Mouse (Mus musculus) cerebellum, postnatal 10 days (tissue): ENCODE results near the gene Gpr137b.
"Not testable (repeated sequence)": the region's sequence is repeated elsewhere in the genome, so short reads cannot be mapped to it uniquely, and the experiment has no call there.

Experiments used
- DNase-seq, 2 experiments: peaks; one replicate each; pipeline ENCODE4 v3.0.0; 2021; ENCODE audit warnings: mixed read lengths in 2 of 2

The Gpr137b gene

DNA sequence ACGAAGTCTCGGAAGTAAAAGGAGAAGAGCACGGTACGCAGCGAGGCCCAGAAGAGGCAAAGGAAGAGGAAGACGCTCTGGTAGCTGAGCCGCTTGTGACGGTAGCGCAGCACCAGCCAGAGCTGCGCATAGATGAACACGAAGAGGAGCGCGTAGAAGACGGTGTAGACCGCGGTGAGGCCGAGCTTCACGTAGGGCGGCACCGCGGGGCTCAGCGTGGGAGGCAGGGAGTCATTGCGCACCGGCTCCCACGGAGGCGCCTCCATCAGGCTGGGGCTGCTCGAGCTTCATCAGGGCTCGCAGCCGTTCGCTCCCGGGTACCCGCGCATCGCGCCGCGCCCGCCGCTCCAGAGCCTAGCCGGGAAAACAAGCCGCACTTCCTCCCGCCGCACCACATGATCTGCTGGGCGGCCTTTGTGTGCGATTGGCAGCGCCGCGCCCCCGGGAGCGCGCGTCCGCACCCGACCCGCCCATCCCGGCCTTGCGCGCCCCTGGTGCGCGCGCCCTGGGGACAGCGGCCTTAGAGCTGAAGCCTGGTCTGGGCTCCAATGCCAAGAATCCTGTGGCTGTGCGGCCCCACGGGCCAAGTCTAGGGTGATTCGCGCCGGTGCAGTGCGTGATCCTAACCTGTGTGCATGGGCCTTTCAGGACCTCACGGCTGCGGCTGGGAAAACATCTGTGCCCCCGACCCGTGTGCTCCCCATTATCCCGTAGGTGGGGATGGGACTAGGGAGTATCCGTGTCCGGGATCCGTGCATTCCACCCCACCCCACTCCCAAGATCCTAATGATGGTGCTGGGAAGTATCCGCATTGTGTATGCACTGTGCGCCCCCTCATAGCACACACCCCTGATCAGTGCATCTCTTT, at the start of gene Gpr137b:
Gene Gpr137b, minus strand, starts transcription at position 787 of the 868 bp plus-strand sequence.
- peak; percentile 42 to 56 for DNase-seq

DNA sequence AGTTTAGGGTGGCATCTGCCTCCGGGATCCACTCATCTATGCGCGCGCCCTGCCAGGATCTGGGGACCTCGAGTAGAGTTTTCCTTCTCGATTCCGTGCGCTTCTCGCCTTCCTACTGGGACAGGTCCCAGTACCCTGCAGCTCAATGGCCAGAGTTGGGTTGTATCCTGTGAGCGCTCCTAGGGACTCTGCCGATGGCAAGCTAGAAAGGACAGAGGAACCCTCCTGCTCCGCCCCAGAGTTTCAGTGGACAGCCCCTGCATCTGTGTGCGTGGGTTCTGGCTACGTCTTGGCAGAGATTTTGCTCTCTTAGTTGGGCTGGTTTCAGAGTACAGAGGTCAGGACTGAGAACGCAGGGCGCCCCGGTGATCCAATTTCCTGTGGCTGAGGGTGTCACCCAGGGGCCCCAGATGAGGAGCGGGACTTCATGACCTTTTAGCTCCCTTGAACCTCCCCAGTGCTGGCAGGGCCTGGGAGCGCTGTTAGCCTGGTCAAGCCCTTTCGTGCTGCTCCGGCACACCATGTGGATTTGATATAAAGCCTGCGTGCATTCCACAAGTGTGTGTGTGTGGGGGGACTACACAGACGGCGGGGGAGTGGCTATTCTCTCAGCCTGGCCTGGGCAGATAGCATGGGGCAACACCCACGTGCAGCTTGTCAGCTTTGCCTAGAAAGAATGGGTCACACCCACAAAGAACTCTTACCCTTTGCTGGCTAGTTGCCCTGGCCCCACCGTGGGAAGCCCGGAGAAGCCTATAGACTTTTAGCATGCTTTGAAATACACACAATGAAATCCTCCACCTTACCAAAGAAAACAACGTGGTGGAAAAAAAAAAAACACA, 44.5 kb upstream of the Gpr137b start:
- not testable (repeated sequence) for DNase-seq

DNA sequence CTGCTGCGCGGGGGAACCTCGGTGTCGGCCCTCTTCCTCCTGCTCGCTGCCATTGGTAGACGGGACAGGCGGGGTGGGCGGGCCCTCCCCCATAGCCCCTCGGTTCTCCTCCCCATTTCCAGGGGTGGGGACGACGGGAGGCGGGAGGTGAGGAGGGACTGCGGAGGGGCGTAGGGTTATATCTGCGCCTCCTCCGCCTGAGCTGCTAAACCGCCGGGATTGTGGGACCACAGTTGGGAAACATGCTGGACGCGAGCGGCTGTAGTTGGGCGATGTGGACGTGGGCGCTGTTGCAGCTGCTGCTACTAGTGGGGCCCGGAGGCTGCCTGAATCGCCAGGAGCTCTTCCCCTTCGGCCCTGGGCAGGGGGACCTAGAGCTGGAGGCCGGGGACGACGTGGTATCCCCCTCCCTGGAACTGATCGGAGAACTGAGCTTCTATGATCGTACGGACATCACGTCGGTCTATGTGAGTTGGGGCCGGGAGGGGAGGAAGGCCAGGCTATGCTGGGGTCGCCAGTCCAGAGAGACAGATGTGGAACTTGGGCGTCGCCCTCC, 43.7 kb upstream of the Gpr137b start, which contains the start of gene Nid1:
Gene Nid1, plus strand, starts transcription at position 92 of the 556 bp plus-strand sequence.
- not testable (repeated sequence) for DNase-seq

DNA sequence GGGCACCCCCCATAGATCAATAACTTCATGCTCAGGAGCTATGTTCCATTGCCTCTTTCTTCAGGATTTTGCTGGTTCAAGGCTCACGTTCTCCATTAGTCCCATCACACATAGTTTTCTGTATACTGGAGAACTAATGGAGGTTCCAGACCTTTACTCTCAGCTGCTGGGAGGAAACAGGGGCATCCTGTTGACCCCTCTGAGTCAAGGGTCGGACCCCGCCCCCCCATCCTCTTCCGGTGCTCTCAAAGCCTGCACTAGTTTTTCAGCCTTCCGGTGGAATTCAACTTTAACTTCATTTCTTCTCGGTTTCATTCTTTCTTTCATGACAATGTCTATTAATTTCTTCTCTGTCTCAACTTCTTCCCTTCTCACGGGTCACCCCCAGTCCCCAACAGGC, 42.3 kb upstream of the Gpr137b start:
- DNase-seq = not testable (repeated sequence)

DNA sequence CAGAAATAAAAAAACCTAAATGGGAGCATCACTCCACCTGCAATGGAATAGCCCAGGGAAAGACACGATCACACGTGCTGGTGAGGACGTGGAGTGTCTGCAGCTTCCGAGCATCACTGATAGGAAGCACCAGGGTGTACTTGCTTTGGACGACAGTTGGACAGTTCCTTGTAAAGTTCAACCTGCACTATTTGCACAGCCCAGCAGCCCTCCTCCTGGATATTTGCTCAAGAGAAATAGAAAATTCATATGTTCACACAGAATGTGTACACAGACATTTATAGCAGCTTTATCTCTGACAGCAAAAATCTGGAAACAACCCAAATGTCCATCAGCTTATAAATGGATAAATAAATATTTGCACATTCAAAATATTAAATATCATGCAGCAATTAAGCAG, 29.5 kb upstream of the Gpr137b start:
- DNase-seq = not testable (repeated sequence)

DNA sequence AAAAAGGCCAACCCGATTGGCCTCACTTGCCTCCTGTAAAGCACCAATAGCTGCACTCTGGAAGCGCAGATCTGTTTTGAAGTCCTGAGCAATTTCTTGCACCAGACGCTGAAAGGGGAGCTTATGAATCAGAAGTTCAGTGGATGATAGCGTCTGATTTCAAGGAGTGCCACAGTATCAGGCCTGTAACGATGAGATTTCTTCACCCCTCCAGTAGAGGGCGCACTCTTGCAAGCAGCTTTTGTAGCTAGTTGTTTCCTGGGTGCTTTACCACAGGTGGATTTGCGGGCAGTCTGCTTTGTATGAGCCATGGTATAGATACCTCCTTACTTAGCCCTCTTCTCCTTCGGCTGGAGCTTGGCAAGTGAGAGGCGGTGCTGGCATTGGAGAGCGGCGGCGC, 25.0 kb upstream of the Gpr137b start:
- DNase-seq = not testable (repeated sequence)

DNA sequence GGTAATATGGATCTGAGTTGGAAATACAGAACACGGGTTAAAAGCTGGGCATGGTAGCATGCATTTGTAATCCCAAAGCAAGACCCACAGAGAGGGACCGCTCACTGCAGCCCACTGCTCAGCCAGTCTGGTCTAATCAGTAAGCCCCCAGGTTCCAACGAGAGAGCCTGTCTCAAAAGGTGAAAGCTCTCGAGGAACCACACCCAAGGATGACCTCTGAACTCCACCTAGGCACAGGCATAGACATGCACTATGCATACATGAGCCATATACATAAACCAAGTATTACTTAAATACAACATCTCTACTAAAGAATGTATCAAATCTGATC, 22.2 kb upstream of the Gpr137b start:
- DNase-seq = not testable (repeated sequence)

DNA sequence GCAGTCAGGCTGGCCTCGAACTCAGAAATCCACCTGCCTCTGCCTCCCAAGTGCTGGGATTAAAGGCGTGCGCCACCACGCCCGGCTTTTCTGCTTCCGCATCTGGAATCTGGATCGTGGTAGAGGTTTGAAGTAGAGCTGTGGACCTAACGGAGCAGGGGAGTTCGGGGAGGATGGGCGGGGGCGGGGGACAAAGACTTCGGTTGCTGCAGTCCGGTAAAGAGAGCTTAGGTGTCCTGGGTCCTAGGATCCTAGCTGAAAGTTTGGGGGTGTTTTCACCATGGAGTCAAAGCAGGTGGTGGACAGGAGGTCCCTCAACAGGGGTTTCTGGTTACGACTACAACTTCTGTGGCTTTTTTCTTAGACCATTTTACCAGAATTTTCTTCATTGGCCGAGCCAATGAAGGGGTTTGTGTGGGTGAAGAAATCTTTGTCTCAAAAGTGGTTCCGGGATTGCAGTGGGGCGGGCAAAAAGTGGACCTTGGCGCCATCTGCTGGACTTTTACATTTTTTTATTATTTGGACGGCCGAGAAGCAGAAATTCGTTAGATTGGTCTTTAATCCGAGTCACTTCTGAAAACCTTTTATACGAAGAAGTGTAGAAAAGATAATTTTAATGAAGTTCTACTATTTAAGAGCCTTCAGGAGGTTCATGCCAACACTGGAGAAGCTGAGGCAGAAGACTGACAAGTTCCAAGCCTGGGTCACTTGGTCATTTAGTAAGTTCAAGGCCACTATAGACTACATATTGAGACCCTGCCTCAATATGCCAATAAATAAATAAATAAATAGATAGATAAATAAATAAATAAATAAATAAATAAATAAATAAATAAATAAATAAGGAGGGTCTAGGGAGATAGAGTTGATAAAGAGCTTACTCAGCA, 21.5 kb upstream of the Gpr137b start:
- peak; percentile 63 to 78 for DNase-seq

DNA sequence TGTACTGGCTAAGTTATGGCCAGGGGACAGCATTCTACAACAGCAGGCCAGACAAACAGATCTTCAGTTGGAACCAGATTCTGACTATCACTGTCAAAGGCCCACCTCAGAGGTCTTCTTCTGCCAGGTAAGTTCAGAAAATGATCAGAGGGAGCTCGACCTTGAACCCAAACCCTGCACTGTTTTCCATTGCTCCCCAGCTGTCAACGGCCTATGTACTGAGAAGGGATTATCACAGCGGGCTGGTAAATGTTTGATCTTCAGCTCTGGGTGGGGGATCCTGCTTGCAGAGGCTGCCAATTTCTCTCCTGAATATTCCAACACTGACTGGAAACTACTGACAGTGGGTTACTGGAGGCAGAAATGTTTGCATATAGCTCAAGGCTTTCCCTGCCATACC, 20.4 kb upstream of the Gpr137b start:
- no peak for DNase-seq

DNA sequence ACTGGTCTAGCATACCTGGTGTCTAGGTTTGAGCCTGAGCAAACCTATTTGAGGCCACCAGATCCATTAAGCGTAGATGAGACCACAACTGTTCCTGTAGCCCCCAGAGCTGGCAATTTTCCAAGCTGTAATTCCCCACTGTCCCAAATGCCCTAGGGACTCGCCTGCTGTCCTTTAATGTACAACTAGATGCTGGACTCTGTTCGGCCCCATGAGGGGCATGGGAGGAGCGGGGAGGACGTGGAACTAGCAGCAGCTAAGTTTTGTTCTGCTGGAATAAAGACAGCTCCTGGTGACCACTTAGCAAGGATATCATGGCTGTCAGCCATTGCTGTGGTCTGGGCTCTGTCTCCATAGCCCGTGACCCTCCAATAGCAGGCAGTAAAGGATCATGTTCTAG, 11.7 kb upstream of the Gpr137b start:
- DNase-seq = not testable (repeated sequence)

DNA sequence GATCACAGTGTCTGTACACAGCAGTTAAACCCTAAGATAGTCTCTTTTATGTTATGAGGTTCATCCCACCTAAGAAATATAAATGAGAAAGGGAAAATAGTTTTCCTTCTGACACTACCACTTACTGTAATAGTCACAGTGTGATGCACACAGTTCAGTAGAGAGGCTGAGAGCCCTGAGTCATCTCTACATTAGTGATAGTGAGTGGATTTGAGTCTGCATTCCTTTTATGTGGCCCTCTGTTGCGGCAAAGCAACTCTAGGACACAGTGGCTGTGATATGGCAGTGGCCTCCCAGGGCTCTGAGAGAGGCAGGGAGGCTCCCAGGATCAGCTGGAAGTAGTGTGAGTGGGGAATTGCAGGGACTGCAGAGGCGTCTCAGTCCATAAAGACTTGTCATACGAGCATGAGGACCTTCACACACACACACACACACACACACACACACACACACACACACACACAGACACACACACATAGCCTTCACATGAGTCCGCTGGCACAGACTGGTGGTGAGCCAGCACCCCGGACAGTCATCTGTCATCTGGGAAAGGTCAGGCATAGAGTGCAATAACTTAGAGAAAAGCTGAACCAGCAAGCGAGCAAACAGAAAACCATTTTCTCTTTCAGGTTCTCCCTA, 10.8 kb upstream of the Gpr137b start:
- not testable (repeated sequence) for DNase-seq

DNA sequence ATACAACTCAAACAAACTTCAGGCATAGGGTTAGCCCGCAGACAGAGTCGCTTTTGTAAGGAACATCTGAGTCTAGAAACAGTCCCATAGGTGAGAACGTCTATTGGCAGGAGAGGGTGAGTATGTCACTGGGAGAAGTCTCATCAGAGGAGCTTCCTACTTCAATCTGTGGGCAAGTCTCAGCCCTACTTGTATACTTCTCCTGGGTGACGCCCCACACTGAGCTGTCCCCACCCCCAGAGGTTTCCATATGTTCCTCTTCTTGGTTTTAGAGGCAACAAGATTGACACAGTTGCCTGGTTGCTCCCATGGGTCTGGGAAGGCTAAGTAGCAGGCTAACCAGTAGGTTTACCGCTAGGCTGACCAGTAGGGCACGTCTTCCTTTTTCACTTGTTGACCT, 10.0 kb upstream of the Gpr137b start:
- not testable (repeated sequence) for DNase-seq

DNA sequence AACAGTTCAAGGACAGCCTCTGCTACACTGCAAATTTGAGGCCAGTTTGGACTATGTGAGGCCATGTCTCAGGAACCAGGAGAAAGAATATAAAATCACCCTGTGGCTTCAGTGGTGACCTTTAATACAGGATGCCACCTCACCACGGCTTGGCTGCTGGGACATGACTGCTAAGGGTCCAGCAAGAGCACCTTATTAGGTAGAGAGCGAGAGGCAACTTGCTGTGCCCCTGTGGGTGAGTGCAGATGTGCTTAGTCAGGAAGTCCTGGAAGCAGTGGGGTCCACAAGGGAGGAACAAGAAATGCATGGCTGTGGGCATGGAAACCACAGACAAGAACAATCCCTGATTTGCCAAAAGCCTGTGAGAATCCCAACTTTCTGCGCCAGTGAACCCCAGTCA, 9.6 kb upstream of the Gpr137b start:
- DNase-seq = not testable (repeated sequence)

DNA sequence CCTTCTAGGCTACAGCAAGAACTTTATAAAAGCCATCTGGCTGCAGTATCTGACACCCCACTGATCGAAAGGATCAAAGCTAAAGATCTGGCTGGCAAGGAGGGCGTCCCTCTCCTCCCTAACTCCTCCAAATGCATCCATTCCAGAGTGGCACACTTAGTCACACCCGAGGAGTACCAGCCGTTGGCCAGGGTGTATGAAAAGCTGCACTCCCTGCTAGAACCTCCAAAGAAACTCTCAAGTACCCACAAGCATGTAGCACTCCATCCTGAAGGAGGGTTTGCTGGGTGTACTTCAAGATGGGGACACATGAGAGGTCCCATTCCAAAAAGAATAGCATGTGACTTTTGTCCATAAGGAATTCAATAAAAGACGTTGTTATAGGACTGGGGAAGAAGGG, 9.0 kb upstream of the Gpr137b start:
- DNase-seq = not testable (repeated sequence)

DNA sequence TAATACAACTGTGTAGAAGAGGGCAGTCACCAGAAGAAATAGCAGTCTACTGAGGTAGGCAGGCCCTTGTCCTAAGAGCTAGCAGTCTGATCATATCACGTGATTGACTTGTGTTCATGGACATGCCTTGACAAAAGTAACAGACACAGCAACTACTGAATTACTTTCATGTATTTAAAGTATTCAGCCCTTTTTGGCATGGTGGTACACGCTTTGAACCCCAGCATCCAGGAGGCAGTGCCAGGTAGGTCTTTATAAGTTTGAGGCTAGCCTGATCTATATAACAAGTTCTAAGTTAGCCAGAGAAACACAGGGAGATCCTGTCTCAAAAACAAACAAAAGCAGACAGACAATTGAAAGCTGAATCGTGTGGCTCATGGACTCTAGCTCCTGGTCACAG, 7.0 kb upstream of the Gpr137b start:
- DNase-seq = not testable (repeated sequence)

DNA sequence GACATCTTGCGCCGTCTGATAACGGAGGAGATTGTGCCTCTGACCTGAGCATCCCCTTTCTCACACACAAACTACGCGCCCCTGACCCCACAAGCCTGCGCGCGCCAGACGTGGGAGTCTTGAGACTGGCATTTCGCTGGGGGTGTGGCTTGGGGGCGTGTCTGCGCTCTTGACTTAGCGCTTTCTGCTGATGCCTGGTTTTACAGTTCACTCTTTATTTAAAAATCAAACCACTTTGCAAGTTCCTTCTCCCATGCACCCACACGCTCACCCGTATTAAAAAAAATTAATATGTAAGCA, 232 bp upstream of the Gpr137b start:
- peak; percentile 31 to 37 for DNase-seq

DNA sequence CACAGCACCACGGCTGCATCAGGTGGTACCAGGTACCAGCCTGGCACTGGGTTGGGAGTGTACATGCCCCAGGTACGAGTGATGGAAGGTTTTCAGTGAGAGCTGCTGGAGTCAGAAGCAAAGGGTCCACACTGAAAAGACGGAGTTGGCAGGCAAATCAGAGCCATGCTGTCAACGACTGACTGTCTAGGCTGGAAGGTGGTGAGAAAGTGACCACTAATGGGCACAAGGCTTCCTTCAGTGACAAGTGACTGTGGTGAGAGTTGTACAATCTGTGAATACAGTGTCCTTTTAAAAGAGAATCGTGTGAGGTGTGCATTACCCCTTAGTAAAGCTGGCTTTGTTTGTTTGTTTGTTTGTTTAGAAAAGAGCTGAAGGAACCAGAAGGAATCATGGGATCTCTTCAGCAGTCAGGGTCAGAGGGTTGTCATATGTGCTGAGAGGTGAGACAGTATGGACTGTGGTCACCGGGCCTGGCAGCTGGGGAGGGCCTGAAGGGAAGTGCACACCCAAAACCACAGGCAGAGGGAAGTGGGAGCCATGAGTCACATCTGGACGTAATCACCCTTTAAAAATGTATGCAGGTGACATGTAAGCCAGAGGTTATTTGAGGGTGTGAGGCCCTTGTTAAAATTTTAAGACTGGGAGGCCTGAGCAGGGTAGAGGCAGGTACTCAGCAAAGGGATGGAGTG, 15.5 kb downstream of the Gpr137b start:
- not testable (repeated sequence) for DNase-seq

DNA sequence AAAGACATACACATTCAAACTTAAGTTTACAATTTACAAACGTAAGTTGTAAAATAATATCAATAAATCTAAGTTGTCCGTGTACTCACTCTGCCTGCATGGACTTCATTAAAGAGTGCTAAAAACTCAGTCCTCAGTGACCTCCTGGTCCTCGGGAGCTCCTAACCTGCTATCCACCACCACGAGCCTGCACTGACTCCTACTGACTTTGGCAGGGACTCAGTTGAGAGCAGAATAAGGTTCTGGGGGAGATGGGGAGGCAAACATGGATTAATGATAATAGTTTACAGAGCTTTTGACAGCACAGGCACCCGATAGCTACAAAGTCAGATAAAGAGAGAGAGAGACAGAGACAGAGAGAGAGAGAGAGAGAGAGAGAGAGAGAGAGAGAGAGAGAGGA, 16.6 kb downstream of the Gpr137b start:
- DNase-seq = no peak

DNA sequence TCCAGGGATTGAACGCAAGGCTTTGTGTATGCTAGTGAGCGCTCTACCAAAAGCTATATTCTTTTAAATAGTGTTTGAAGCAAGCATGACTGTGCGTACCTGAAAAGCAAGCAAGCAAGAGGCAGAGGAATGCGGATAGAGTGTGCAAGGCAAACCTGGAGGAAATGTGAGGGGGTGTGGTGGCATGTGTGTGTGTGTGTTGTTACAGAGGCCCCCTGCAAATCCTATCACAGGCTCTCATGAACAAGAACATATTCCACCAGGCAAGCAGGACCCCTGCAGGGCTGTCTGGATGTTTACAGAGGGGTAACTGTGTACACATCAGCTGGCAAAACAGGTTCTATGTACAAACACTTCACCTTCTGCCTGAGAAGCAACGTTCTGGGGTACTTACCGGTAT, 19.8 kb downstream of the Gpr137b start:
- DNase-seq = not testable (repeated sequence)

DNA sequence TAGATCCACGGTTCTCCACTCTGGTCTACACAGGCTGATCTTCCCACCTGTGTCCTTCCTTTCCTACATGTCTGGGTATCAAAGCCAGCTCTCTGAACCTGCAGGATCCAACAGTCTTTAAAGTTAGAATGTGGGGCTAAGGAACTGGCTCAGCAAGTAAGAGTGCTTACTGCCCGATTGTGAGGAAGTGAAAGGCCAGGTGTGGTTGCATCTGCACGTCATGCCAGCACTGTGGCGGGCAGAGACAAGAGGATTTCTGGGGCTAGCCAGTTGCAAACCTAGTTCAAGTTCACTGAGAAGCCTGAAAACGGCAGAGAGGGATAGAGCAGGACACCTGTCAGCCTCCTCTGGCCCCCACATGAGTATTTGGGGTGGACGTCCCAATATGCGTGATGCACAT, 22.4 kb downstream of the Gpr137b start:
- DNase-seq = not testable (repeated sequence)

DNA sequence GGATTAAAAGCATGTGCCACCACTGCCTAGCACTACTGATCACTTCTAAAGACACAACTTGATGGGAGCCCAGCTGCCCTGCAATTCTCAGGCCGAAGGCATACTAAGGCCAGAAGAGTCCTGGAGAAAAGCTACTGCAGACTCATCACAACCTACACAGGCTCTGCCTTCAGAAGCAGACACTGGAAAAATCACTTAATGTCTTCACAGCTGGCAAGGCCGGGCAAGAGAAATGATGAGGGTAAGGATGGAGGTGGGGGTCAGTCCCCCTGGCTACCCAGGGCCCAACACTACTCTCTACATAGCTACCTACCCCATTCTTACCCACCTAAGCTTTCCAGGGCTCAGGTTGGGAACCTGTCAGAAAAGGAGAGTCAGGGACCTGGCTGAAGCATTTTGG, 27.4 kb downstream of the Gpr137b start:
- not testable (repeated sequence) for DNase-seq
